Mouse (Mus musculus): Measurements from ENCODE around the gene Fmnl2.

DNA sequence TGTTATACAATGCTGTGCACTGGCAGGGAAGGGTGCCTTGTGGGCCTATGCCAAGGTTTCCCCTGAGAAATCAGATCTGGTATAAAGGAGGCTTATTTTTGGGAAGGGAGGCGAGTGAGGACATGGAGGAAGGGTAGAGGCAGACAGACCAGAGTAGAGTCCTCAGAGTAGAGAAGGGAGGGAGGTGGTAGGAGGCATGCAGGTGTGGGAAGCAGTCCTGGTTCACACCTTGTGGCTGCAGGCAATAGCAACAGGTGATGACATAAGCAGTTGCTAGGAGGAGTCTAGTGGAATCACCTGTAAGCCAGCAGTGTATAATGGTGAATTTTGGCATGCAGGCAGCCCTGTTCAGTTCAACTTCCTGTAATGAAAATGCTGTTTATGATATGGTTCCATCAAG, 105.8 kb downstream of the Fmnl2 start:
- TF ChIP-seq GATA1 (IDR thresholded peaks at IDR 0.05; ENCODE audit: low read length) (no peak), TAL1 (IDR thresholded peaks at IDR 0.05; ENCODE audit: low read length) (no peak)
